Mouse (Mus musculus) urinary bladder, postnatal 4 days (tissue): ENCODE results near the gene Gm44511.
A peak's percentile ranks its signal among the peaks of the same experiment; 100 is the strongest.
"Not testable (repeated sequence)": the region's sequence is repeated elsewhere in the genome, so short reads cannot be mapped to it uniquely, and the experiment has no call there.

Experiments
- DNase-seq, 2 experiments: peaks; one replicate each; pipeline ENCODE4 v3.0.0; 2021 to 2022; ENCODE audit warnings: low spot score in 2 of 2

The Gm44511 gene

DNA sequence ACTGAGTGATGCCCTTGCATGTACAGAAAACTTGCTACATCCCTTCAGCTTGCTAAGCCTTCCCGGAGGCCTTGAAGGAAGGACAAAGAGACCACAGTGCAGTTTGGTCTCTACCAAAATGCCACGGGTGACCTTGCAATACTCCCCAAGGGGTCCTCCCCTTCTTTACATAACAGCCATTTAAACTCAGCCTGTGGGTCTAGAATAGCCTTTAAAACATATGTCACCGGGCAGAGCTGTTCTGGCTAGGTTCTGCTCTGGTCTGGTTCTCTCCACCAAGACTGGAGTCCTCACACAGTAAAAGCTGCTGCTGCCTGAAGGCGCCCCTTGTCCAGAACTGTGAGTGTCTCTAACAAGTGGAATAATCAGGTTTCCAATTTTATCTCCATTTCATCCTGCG is 25.4 kb downstream of the Gm44511 start:
- DNase-seq: not testable (repeated sequence)

DNA sequence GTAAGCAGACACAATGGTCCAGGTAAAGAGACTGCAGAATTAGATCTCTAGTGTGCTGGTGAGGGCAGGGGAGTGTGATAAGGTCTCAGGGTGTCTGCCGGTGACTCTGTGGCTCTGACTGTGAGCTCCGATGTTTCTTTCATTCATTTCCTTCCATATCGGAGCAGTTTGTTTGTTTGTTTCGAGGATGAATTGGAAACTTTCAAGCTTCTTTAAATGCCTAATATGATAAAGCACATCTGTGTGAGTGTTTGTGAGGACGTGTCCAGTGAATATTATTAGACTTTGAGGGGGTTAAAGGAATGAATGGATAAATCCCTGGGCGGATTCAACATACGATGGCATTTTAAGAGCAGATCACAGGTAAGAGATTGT is 26.2 kb downstream of the Gm44511 start:
- DNase-seq: no peak

DNA sequence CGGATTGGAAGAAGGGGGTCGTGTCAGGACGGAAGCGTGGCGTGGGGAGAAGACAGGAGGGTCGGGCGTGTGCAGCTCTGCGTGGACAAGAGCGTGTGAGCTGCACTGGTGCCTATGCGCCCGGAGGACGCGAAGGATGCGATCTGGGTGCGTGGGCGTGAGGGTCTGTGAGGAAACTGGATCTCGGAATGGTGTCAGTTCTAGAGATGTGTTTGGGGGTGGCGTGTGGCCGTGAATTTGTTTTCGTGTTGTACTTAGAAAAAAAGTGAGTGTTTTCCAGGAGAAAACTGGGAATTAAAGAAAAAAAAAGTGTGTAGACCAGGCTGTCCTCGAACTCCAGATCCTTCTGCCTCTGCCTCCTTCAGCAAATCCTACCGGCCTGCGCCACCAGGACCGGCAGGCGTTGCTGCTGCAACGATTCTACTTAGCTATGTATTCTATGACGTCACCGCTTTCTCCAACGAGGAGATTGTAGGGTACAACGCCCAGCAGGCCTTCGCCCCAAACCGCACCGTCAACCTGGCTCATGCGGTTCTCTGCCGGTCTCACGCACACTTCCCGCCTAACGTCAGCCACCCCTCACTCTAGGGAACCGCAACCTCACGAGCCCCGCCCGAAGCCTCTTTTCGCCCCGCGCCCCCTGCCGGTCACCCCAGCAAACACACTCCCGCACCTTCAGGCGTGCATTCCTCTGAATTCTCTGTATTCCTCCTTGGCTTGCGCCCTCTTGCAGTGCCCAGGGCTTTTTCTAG is 26.8 kb downstream of the Gm44511 start:
- peak; percentile 79 to 83 for DNase-seq

DNA sequence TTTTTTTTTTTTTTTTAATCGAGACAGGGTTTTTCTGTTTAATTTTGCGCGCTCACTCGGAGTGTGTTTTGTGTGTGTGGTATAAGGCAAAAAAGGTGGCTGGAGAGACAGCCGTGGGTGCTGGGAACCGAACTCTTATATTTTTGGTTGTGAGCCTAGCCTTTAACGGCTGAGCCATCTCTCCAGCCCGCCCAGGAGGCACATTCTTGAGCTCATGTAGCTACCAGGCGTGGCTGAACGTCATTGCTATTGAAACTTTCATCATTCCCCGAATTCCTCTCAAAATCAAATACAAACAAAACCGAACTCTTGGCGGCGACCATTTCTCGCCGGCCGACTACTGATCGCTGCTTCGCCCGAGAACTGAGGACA is 27.4 kb downstream of the Gm44511 start:
- DNase-seq: peak; percentile 65 to 78

DNA sequence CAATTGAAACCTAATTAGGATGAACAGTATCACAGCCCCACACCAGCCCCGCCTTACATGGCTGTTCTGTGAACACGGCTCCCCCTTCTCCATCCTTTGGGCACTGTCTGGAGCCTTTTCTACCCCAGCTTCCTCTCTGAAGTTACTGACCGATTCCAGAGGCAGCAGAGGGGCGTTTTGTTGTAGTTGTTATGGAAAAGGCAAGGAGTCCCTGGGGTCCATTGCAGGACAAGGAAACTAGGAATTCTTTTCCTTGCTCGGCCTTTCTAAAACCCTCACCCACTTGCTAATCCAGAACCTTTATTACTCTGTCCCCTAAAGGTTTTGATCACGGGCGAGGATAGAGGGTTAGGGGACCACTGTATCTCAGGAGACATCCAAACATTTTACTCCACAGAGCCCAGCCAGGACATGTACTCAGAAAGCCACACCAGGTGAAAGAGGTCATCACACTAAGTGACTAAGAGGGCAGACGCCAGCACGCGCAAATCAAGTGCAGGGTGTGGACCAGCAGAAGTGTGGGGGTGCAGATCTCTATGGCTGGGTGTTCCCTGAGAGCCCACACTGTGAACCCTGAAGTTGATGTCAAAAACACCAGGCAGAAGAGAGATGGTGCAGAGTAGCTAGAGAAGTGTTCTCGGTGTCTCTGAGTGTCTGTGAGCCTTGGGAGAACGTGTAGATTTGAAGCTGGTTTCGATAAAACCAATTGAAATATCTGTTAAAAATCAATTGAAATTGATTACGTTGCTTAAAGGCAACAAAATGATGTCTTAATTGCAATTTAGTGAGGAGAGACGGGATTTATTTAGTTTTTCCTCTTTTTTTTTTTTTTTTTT is 28.0 kb downstream of the Gm44511 start:
- no peak for DNase-seq

DNA sequence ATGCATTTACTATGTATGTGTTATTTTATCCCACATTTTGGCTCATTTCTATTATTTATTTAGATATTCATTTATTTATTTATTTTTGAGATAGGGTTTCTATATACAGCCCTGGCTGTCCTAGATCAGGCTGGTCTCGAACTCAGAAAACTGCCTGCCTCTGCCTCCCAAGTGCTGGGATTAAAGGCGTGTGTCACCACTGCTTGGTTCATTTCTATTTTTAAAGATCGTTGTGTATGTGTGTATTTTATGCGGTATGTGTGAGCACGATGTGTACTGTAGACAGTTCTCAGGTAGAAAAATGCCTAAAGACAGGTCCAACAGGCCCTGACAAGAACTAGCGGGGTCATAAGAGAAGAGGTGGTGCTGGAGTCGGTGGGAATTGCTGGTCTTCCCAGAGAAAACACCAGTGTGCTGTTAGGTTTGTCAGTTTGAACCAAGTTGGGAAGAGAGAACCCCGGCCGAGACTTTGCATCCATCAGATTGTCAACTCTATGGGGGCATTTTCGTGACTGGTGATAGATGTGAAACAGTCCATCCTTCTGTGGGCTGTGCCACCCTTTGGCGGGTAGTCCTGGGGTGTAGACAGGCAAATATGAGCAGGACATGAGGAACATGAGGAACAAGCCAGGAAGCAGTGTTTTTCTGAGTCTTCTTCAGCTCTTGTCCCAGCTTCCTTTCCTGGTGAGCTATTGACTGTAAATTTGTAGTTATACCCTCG is 28.8 kb downstream of the Gm44511 start:
- no peak for DNase-seq

- DNase-seq: no peak
These were observed 29.7 kb downstream of the Gm44511 start for GRCm38 (mm10) chr6:128796321-128796955.

GRCm38 (mm10) chr6:128793734-128794133 is 32.4 kb downstream of the Gm44511 start:
- DNase-seq: no peak

DNA sequence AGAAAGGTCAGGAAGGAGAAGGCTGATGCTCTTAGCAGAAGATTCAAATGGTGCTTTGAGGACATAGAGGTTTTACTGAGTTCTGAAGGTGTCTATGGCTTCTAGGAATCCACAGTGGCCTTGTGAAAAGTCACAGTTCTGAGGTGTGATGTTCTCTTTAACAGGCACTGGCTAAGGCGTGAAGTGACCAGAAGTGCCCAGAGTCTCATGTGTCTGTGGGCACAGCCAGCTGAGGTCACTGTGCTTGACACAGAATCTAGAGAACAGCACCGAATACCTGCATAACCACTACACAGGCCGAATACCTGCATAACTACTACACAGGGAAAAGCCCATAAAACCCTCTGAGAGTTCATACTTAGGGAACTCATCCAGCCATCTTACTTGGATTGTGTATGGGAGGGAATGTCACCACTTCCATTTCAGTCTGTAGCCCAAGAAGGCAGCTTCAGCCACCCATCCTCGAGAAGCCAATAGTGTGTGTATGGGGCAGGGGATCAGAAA is 35.6 kb downstream of the Gm44511 start:
- not testable (repeated sequence) for DNase-seq

- DNase-seq: no peak
These were observed 37.0 kb downstream of the Gm44511 start, which contains the start of gene Klrb1c for GRCm38 (mm10) chr6:128789115-128789514. Klrb1c (minus strand) TSS chr6:128789215.

DNA sequence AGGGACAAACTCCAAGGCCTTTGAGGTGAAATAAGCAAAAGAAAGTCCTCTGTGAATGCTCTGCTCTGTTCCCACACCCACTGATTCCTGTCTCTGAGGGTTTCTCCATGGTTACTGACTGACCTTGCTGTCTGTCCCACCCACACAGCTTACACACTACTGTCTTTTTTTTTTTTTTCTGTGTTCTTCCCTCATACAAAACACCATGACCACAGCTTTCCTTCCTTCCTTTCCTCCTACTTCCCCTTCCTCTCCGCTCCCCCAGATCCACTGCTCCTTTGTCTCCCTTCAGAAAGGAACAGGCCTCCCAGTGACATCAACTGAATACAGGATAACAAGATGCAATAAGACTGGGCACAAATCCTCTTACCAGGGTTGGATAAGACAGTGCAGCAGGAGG is 37.6 kb downstream of the Gm44511 start:
- DNase-seq: no peak

DNA sequence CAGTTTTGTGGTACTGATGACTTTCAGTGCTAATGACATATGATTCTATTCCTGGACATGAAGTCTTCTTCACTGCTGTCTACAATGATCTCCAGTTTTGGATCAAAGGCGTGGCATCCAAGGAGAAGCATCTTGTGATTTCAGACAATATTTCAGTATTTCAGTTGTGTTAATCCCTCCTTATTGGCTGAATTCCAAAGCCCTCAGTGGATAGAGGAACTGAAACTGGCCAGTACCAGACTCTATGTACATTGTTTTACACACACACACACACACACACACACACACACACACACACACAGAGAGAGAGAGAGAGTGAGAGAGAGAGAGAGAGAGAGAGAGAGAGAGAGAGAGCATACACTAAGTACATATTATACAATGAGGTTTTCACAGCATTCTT is 39.7 kb downstream of the Gm44511 start:
- not testable (repeated sequence) for DNase-seq

GRCm38 (mm10) chr6:128769481-128770253 is 56.4 kb downstream of the Gm44511 start:
- no peak for DNase-seq

DNA sequence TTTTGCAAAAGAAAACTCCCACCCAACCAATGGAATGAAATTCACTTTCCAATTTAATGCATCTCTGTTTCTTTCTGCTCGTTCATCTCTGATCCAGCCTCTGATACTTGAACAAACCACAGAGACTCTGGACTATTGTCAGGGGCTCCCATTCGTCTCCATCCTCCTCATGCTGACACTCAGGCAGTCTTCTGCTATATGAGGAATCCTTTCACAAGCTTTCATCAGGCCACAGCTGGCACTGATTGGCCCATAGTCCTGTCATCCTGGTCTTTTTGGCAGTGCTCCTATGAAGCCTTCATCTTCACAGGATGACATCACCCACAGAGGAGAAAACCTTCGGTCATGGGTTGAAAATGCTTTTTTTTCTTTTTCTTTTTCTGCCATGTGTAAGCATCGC is 58.1 kb downstream of the Gm44511 start:
- no peak for DNase-seq

GRCm38 (mm10) chr6:128766486-128767254 is 59.4 kb downstream of the Gm44511 start:
- DNase-seq: not testable (repeated sequence)

DNA sequence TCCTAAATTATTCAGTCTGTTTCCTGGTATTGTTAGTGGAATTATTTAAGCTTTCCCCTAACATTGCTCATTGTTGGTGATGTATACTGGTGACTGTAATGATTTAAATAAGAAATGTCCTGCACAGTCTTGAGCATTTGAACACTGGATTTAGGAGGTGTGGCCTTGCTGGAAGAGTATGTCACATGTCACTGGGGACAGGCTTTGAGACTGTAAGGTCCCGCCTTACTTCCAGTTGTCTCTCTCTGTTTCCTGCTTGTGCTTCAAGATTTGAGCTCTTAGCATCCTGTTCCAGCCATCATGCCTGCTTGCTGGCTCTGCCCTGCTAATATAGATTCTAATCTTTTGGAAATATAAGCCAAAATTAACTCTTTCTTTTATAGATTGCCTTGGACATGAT is 60.9 kb downstream of the Gm44511 start:
- no peak for DNase-seq

- no peak for DNase-seq
These were observed 61.5 kb downstream of the Gm44511 start for GRCm38 (mm10) chr6:128764598-128764997.

DNA sequence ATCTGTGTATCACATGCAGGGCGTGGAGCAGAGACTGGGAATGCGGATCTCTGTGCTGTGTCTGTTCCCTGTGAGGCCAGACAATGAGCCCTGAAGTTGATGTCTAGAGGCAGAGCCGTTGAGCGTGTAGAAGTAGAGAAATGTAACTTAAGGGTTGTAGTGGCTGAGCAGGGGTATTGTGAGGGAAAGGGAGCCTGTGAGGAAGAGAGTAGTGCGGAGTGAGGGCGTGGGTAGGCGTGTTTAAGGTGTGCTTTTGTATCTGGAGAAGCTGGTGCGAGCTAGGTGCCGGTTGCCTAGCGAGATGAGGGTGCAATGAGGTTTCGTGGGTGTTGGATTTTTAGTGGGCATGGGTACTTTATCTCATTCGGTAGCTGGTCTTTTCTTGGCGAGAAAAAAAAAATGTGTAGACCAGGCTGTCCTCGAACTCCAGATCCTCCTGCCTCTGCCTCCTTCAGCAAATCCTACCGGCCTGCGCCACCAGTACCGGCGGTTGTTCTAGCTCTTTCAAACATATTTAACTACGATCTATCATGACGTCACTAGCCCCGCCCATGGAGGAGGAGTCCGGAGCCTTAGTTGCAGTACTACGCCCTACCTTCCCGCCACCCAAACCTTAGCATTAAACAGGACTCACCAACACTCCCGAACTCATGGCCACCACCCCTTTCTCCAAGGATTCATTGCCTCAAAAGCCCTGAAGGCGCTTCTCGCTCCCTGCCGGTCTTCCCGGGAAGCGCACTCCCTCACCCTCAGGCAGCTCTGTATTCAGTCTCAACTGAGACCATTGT is 62.2 kb downstream of the Gm44511 start:
- peak; percentile 90 to 93 for DNase-seq
